Mouse (Mus musculus) forebrain, embryonic 15.5 days (tissue): Measurements from ENCODE around the gene Snca. TPM values are rescaled to one million over a fixed set of nuclear protein-coding genes. Genes with fewer than 3 reads are reported as not detected.
"Not testable (repeated sequence)": the region's sequence is repeated elsewhere in the genome, so short reads cannot be mapped to it uniquely, and the experiment has no call there.

Experiments used
- ATAC-seq: fragments of 200-750 bp; cut with Nextera tagmentation; replicated peaks from 2 replicates; pipeline ENCODE4 v1.8.0; 2017; ENCODE audit warnings: mild to moderate bottlenecking, moderate TSS enrichment, moderate library complexity
- H3K27ac ChIP-seq: fragments of 300-500 bp; sonication (generic); replicated peaks from 2 replicates; pipeline ENCODE4 v1.5.1; 2015; ENCODE audit warnings: mild to moderate bottlenecking, inconsistent platforms
- H3K27me3 ChIP-seq: fragments of 300-500 bp; sonication (generic); 2 replicates; pipeline ENCODE4 v1.6.1; 2015; ENCODE audit warnings: inconsistent platforms
- H3K36me3 ChIP-seq: fragments of 300-500 bp; sonication (generic); 2 replicates; pipeline ENCODE4 v1.6.1; 2015; ENCODE audit warnings: mild to moderate bottlenecking, inconsistent platforms
- H3K4me1 ChIP-seq: fragments of 300-500 bp; sonication (generic); 2 replicates; pipeline ENCODE4 v1.6.1; 2015; ENCODE audit warnings: inconsistent platforms
- H3K4me2 ChIP-seq: fragments of 300-500 bp; sonication (generic); replicated peaks from 2 replicates; pipeline ENCODE4 v1.6.1; 2015; ENCODE audit warnings: mild to moderate bottlenecking, inconsistent platforms
- H3K4me3 ChIP-seq: fragments of 300-500 bp; sonication (generic); 2 replicates; pipeline ENCODE4 v1.5.1; 2015; ENCODE audit warnings: mild to moderate bottlenecking, inconsistent platforms
- H3K9ac ChIP-seq: fragments of 300-500 bp; sonication (generic); replicated peaks from 2 replicates; pipeline ENCODE4 v1.6.1; 2015; ENCODE audit warnings: mild to moderate bottlenecking, inconsistent platforms
- H3K9me3 ChIP-seq: fragments of 300-500 bp; sonication (generic); 2 replicates; pipeline ENCODE4 v1.6.1; 2016; ENCODE audit warnings: inconsistent platforms
- WGBS: fragments of 180-500 bp; shearing (Covaris S2); methylation state at CpG from one replicate; pipeline ENCODE4 v1.1.7; 2015; ENCODE audit warnings: mixed read lengths; 5-methylcytosine and 5-hydroxymethylcytosine counted together
- polyA plus RNA-seq: library from polyadenylated mRNA; unstranded; fragments of >200 nt; fragmentation: Nextera tagmentation; extraction: Ambion mirVana; gene quantifications from 2 replicates; pipeline ENCODE4 v1.2.1, GENCODE M21; 2015

Gene Snca
- polyA plus RNA-seq, 1 experiment from 2014 or later = 117 TPM

DNA sequence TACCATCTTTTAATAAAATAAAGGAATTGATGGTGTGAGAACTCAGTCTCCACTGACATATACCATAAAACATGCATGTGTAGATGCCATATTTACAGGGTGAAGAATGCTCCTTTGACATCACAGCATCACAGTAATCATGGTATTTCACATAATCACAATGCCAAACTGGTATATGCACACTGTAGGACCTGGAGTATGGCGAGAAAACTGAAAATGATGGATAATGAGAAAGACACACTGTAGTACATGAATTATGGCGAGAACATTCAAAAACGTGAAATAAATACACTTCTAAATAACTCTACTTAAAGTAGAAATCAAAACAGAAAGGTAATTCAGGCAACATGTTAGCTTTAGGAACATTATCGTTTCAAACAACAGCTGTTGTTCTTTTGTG, 142.6 kb downstream of the Snca start:
- not testable (repeated sequence) for H3K36me3 ChIP-seq, H3K4me1 ChIP-seq, ATAC-seq, H3K9ac ChIP-seq, H3K27me3 ChIP-seq, H3K9me3 ChIP-seq, H3K27ac ChIP-seq, H3K4me2 ChIP-seq, H3K4me3 ChIP-seq
- 84% methylated on average over 4 of the region's 4 CpGs for WGBS

DNA sequence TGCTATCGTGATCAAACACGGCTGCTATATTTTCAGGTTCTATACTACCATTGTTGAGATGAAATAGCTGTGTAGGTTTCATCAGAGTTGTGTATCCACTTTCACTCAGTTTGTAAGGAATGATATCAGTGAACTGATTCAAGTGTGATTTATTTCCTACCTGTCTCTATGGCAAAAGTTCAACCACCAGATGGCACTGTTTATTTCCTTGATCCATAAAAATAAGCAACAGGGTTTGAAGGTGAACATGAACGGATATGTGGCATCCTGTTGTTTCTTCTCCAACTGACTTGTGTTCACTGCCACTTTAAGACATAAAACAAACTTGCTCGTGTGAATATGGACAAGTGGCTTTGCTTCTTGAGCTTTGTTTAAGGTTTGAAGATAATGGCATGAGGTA, 147.4 kb downstream of the Snca start:
- Histone ChIP-seq H3K9me3 (no peaks in the 10 kb centered on the region), H3K4me1 (no peaks in the 10 kb centered on the region), H3K27ac (no peak overlapping the region), H3K4me2 (no peak overlapping the region), H3K4me3 (no peak overlapping the region), H3K9ac (no peak overlapping the region), H3K36me3 (no peaks in the 10 kb centered on the region), H3K27me3 (no peaks in the 10 kb centered on the region)
- ATAC-seq = no peak
- WGBS = 53% methylated on average over 4 of the region's 4 CpGs

Other genes with a start within 250 kb of the Snca start
- 1.6 and 1.7 TPM in 2 replicates for gene Mmrn1, start 95.1 kb upstream of the Snca start, polyA plus RNA-seq